Mouse (Mus musculus): ENCODE measurements around the gene Rnf41. TPM values are rescaled to one million over a fixed set of nuclear protein-coding genes. Genes with fewer than 3 reads are reported as not detected.

Rnf41 gene
- polyA plus RNA-seq (2014; fragmentation: Illumina TruSeq; extraction: RNeasy Lipid Tissue Mini Kit (QIAGEN cat#74804); ENCODE audit: low read depth, low replicate concordance), result 33.2 TPM

DNA sequence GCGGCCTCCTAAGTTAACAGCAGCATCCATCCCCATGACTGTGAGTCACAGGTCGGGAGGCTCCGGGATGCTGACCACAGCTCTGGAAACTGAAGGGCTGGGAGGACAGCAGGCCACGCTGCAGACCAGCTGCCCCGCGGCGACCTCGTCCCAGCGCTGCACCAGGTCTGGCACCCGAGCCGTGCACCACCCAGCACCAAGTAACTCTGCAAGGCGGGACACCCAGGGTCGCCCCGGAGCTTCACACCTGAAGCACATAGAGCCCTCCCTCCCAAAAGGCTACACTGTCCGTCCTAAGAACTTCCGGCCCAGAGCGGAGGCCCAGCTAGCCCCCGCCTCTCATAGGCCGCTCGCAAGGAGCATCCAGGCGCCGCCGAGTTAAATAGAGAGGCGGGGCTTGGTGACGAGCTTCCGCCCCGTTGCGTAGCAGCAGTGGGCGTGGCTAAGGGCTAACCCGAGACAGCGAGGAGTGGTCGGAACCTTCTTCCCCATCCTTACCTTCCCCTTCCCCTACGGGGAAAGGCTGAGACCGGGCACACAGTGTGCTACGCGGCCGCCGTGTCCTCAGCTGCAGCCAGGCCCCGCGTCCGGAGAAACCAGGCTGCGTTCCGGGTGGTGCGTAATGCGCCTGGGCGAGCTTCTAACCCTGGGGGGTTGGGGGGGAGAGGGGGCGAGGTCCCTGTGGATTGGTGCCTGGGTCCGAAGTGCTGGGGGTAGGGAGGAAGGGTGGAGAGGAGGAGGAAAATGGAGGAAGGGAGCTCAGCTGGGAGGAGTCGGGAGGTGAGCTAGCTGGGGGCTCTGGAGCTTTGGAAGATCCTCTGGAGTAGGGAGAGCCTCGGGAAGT is at the start of gene Rnf41, which contains the start of gene Nabp2:
TSS of gene Rnf41 (plus strand) at position 447 of the 844 bp plus-strand sequence.
TSS of gene Nabp2 (minus strand) at position 282 of the 844 bp plus-strand sequence.

DNA sequence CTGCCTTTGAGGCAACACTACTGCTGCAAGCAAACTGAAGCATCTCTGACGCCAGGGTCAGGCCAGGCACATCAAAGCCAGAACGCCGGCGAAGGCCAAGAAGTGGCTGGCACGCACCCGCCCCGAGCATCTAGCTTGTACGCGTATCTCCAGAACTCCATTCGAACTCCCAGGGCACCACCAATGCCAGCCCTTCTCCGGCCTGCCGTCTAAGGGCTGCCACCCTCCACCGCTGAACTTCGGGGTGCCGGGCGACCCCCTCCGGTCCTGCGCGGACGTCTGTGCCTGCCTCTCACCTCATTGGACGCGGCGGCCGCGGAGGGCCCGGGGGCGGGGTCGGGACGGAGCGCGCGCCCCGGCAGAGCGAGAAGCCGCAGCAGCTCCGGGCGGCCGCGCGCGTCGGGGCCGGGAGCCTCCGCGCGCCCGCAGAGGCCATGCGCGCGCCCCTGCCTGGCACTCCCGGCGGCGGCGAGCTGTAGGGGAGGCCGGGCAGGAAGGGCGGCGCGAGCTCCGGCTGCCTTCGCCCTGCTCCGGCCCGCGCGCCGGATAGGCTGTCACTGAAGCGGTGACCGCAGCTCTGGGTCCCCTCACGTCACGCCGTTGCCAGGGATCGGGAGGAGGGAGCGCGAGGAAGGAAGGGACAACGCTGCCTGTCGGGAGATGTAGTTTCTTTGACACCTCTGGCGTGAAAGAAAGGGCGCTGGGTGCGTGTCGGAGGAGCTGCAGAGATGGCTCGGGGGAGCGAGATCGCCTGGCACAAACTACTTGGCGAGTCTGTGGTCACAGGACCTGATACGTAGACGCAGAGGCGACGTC is 42.8 kb upstream of the Rnf41 start, which contains the start of gene Coq10a:
TSS of gene Coq10a (minus strand) at position 596 of the 816 bp plus-strand sequence.

DNA sequence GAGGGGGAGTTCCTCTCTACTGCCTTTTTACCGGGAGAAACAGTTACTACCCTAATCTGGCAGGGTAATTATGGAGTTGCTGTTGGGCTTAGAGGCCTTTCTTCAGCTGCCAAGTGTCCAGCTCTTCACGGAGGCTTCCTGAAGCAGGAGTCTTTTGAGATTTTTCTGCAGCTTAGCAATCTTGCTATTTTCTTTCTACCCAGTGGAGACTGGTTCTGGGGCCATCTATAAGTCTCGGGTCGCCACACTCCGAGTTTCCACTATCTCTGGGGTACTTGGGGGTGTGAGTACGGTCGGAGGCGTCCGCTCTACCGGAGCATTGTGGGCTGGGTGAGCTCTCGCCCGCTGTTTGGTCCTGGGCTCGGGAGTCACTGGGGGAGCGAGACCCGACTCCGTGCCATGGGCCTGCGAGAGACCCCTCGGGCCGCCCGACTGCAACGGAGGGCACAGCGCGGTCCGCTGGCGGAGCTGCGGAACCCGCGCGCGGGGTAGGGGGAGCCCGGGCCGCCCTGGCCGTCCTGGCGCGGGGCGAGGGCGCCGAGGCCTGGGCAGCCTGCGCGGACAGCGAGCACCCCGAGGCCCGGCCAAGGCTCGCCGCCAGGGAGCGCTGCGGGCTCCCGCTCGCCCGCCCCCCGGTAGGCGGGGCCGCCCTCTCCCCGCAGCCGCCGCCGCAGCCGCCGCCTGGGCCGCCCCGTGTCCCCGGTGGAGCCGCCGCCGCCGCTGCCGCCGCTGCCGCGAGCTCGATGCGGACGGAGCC is 34.8 kb upstream of the Rnf41 start, which contains the start of gene Ankrd52:
TSS of gene Ankrd52 (plus strand) at position 661 of the 757 bp plus-strand sequence.

DNA sequence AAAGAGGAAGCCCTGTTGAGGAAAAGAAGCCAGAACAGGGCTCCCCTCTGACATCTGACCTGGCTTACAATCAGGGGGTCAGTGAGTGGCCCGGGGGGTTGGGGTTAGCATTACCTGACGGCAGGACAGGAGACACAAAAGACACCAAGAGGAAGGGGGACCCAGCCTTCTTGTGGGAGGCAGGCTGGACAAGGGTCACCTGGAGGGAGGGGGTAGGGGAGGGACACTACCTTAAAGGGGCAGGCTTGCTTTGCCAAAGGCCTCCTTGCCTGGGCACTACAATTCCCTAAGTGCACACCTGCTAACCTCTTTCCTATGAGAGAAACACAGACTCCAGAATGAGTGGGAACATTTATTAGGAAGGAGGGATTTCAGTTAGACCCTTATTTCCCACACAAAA is 10.4 kb upstream of the Rnf41 start, which contains the start of gene Slc39a5:
TSS of gene Slc39a5 (minus strand) at position 174 of the 400 bp plus-strand sequence.

GRCm38 (mm10) chr10:128458719-128459408 is 47.4 kb downstream of the Rnf41 start, which contains the start of gene Smarcc2:
TSS of gene Smarcc2 (plus strand) at chr10:128459248.

Other genes with a start within 250 kb of the Rnf41 start
- 87.6 TPM for gene Rbms2, start 231.4 kb upstream of the Rnf41 start, polyA plus RNA-seq (2014; fragmentation: Illumina TruSeq; extraction: RNeasy Lipid Tissue Mini Kit (QIAGEN cat#74804); ENCODE audit: low read depth, low replicate concordance)
- 0.81 TPM for gene Gls2, start 217.2 kb upstream of the Rnf41 start, polyA plus RNA-seq (2014; fragmentation: Illumina TruSeq; extraction: RNeasy Lipid Tissue Mini Kit (QIAGEN cat#74804); ENCODE audit: low read depth, low replicate concordance)
- gene Spryd4, start 199.8 kb upstream of the Rnf41 start, polyA plus RNA-seq (2014; fragmentation: Illumina TruSeq; extraction: RNeasy Lipid Tissue Mini Kit (QIAGEN cat#74804); ENCODE audit: low read depth, low replicate concordance), result 9.3 TPM
- gene Mip, start 185.8 kb upstream of the Rnf41 start, polyA plus RNA-seq (2014; fragmentation: Illumina TruSeq; extraction: RNeasy Lipid Tissue Mini Kit (QIAGEN cat#74804); ENCODE audit: low read depth, low replicate concordance), result not detected
- gene Timeless, start 179.6 kb upstream of the Rnf41 start, polyA plus RNA-seq (2014; fragmentation: Illumina TruSeq; extraction: RNeasy Lipid Tissue Mini Kit (QIAGEN cat#74804); ENCODE audit: low read depth, low replicate concordance), result 5.1 TPM
- gene Apon, start 157.6 kb upstream of the Rnf41 start, polyA plus RNA-seq (2014; fragmentation: Illumina TruSeq; extraction: RNeasy Lipid Tissue Mini Kit (QIAGEN cat#74804); ENCODE audit: low read depth, low replicate concordance), result not detected
- gene Apof, start 143.0 kb upstream of the Rnf41 start, polyA plus RNA-seq (2014; fragmentation: Illumina TruSeq; extraction: RNeasy Lipid Tissue Mini Kit (QIAGEN cat#74804); ENCODE audit: low read depth, low replicate concordance), result not detected
- 29.3 TPM for gene Stat2, start 141.1 kb upstream of the Rnf41 start, polyA plus RNA-seq (2014; fragmentation: Illumina TruSeq; extraction: RNeasy Lipid Tissue Mini Kit (QIAGEN cat#74804); ENCODE audit: low read depth, low replicate concordance)
- gene Il23a, start 112.9 kb upstream of the Rnf41 start, polyA plus RNA-seq (2014; fragmentation: Illumina TruSeq; extraction: RNeasy Lipid Tissue Mini Kit (QIAGEN cat#74804); ENCODE audit: low read depth, low replicate concordance), result 0.52 TPM
- 18.7 TPM for gene Pan2, start 108.3 kb upstream of the Rnf41 start, polyA plus RNA-seq (2014; fragmentation: Illumina TruSeq; extraction: RNeasy Lipid Tissue Mini Kit (QIAGEN cat#74804); ENCODE audit: low read depth, low replicate concordance)
- 146 TPM for gene Cnpy2, start 89.2 kb upstream of the Rnf41 start, polyA plus RNA-seq (2014; fragmentation: Illumina TruSeq; extraction: RNeasy Lipid Tissue Mini Kit (QIAGEN cat#74804); ENCODE audit: low read depth, low replicate concordance)
- 162 TPM for gene Cs, start 73.9 kb upstream of the Rnf41 start, polyA plus RNA-seq (2014; fragmentation: Illumina TruSeq; extraction: RNeasy Lipid Tissue Mini Kit (QIAGEN cat#74804); ENCODE audit: low read depth, low replicate concordance)
- 39.7 TPM for gene Coq10a, start 42.7 kb upstream of the Rnf41 start, polyA plus RNA-seq (2014; fragmentation: Illumina TruSeq; extraction: RNeasy Lipid Tissue Mini Kit (QIAGEN cat#74804); ENCODE audit: low read depth, low replicate concordance)
- gene Ankrd52, start 34.5 kb upstream of the Rnf41 start, polyA plus RNA-seq (2014; fragmentation: Illumina TruSeq; extraction: RNeasy Lipid Tissue Mini Kit (QIAGEN cat#74804); ENCODE audit: low read depth, low replicate concordance), result 26.0 TPM
- gene Slc39a5, start 10.4 kb upstream of the Rnf41 start, polyA plus RNA-seq (2014; fragmentation: Illumina TruSeq; extraction: RNeasy Lipid Tissue Mini Kit (QIAGEN cat#74804); ENCODE audit: low read depth, low replicate concordance), result 0.30 TPM
- gene Nabp2, start 165 bp upstream of the Rnf41 start, polyA plus RNA-seq (2014; fragmentation: Illumina TruSeq; extraction: RNeasy Lipid Tissue Mini Kit (QIAGEN cat#74804); ENCODE audit: low read depth, low replicate concordance), result 47.3 TPM
- gene Smarcc2, start 47.6 kb downstream of the Rnf41 start, polyA plus RNA-seq (2014; fragmentation: Illumina TruSeq; extraction: RNeasy Lipid Tissue Mini Kit (QIAGEN cat#74804); ENCODE audit: low read depth, low replicate concordance), result 105 TPM
- gene Myl6, start 82.5 kb downstream of the Rnf41 start, polyA plus RNA-seq (2014; fragmentation: Illumina TruSeq; extraction: RNeasy Lipid Tissue Mini Kit (QIAGEN cat#74804); ENCODE audit: low read depth, low replicate concordance), result 1,629 TPM
- gene Myl6b, start 87.0 kb downstream of the Rnf41 start, polyA plus RNA-seq (2014; fragmentation: Illumina TruSeq; extraction: RNeasy Lipid Tissue Mini Kit (QIAGEN cat#74804); ENCODE audit: low read depth, low replicate concordance), result 5.5 TPM
- 98.5 TPM for gene Esyt1, start 114.2 kb downstream of the Rnf41 start, polyA plus RNA-seq (2014; fragmentation: Illumina TruSeq; extraction: RNeasy Lipid Tissue Mini Kit (QIAGEN cat#74804); ENCODE audit: low read depth, low replicate concordance)
- 9.8 TPM for gene Zc3h10, start 136.1 kb downstream of the Rnf41 start, polyA plus RNA-seq (2014; fragmentation: Illumina TruSeq; extraction: RNeasy Lipid Tissue Mini Kit (QIAGEN cat#74804); ENCODE audit: low read depth, low replicate concordance)
- 2,778 TPM for gene Rpl41, start 137.6 kb downstream of the Rnf41 start, polyA plus RNA-seq (2014; fragmentation: Illumina TruSeq; extraction: RNeasy Lipid Tissue Mini Kit (QIAGEN cat#74804); ENCODE audit: low read depth, low replicate concordance)
- gene Pa2g4, start 154.3 kb downstream of the Rnf41 start, polyA plus RNA-seq (2014; fragmentation: Illumina TruSeq; extraction: RNeasy Lipid Tissue Mini Kit (QIAGEN cat#74804); ENCODE audit: low read depth, low replicate concordance), result 63.0 TPM
- 32.3 TPM for gene Erbb3, start 178.0 kb downstream of the Rnf41 start, polyA plus RNA-seq (2014; fragmentation: Illumina TruSeq; extraction: RNeasy Lipid Tissue Mini Kit (QIAGEN cat#74804); ENCODE audit: low read depth, low replicate concordance)
- gene Rps26, start 215.1 kb downstream of the Rnf41 start, polyA plus RNA-seq (2014; fragmentation: Illumina TruSeq; extraction: RNeasy Lipid Tissue Mini Kit (QIAGEN cat#74804); ENCODE audit: low read depth, low replicate concordance), result 1,498 TPM
- 3.3 TPM for gene Ikzf4, start 234.3 kb downstream of the Rnf41 start, polyA plus RNA-seq (2014; fragmentation: Illumina TruSeq; extraction: RNeasy Lipid Tissue Mini Kit (QIAGEN cat#74804); ENCODE audit: low read depth, low replicate concordance)